Mouse (Mus musculus) kidney, postnatal 0 days (tissue): Measurements from ENCODE around the gene Vezt. TPM values are rescaled to one million over a fixed set of nuclear protein-coding genes. Genes with fewer than 3 reads are reported as not detected.

Source experiments
- ATAC-seq: fragments of 200-750 bp; cut with Nextera tagmentation; replicated peaks from 2 replicates; pipeline ENCODE4 v1.8.0; 2017; ENCODE audit warnings: low read depth, moderate number of reproducible peaks, moderate TSS enrichment, moderate library complexity; ENCODE audit not compliant: low FRiP score
- DNase-seq: peaks from one replicate; pipeline ENCODE4 v3.0.0-alpha.2; 2016; ENCODE audit warnings: low spot score
- H3K27ac ChIP-seq: fragments of 300-500 bp; sonication (generic); 2 replicates; pipeline ENCODE4 v1.5.1; 2014; ENCODE audit warnings: mild to moderate bottlenecking
- H3K27me3 ChIP-seq: fragments of 300-500 bp; sonication (generic); 2 replicates; pipeline ENCODE4 v1.6.1; 2014; ENCODE audit warnings: low read length, mixed read lengths; ENCODE audit not compliant: insufficient read depth
- H3K36me3 ChIP-seq: fragments of 300-500 bp; sonication (generic); 2 replicates; pipeline ENCODE4 v1.6.1; 2014; ENCODE audit warnings: low read length, mixed read lengths; ENCODE audit not compliant: insufficient read depth
- H3K4me1 ChIP-seq: fragments of 300-500 bp; sonication (generic); replicated peaks from 2 replicates; pipeline ENCODE4 v1.6.1; 2014; ENCODE audit warnings: antibody characterized with exemption, low read length, mixed read lengths; ENCODE audit not compliant: insufficient read depth
- H3K4me2 ChIP-seq: fragments of 300-500 bp; sonication (generic); 2 replicates; pipeline ENCODE4 v1.6.1; 2014; ENCODE audit warnings: mild to moderate bottlenecking, low read length, moderate library complexity, mixed read lengths
- H3K4me3 ChIP-seq: fragments of 300-500 bp; sonication (generic); replicated peaks from 2 replicates; pipeline ENCODE4 v1.5.1; 2014; ENCODE audit warnings: low read depth, low read length
- H3K9ac ChIP-seq: fragments of 300-500 bp; sonication (generic); 2 replicates; pipeline ENCODE4 v1.6.1; 2014; ENCODE audit warnings: low read depth, low read length
- H3K9me3 ChIP-seq: fragments of 300-500 bp; sonication (generic); replicated peaks from 2 replicates; pipeline ENCODE4 v1.6.1; 2016; ENCODE audit warnings: low read length, inconsistent platforms, mixed read lengths
- CTCF ChIP-seq: IDR thresholded peaks from 2 replicates; pipeline ENCODE4 v1.5.1; 2016; ENCODE audit warnings: antibody characterized with exemption, low read depth, mild to moderate bottlenecking, moderate library complexity
- WGBS: fragments of 180-500 bp; shearing (Covaris S2); extraction: QIAGEN DNeasy Blood & Tissue Kit; methylation state at CpG from one replicate; pipeline ENCODE4 v1.1.7; 2014; 5-methylcytosine and 5-hydroxymethylcytosine counted together
- polyA plus RNA-seq: library from polyadenylated mRNA; unstranded; fragments of >200 nt; fragmentation: Nextera tagmentation; extraction: Ambion mirVana; gene quantifications from 2 replicates; pipeline ENCODE4 v1.2.1, GENCODE M21; 2015

Gene Vezt
- polyA plus RNA-seq, 1 experiment from 2014 or later: 20.8 TPM

GRCm38 (mm10) chr10:93995100-93995499, 40.5 kb downstream of the Vezt start:
- DNase-seq: no peak
- no peak overlapping the region for H3K4me3 ChIP-seq
- peaks cover 35% of the 10 kb centered on the region for H3K36me3 ChIP-seq
- 100% methylated on average over 1 of the region's 1 CpGs for WGBS
- no peak overlapping the region for H3K27ac ChIP-seq
- H3K27me3 ChIP-seq: no peaks in the 10 kb centered on the region
- no peak overlapping the region for H3K9ac ChIP-seq
- no peaks in the 10 kb centered on the region for H3K4me1 ChIP-seq
- H3K9me3 ChIP-seq: no peaks in the 10 kb centered on the region
- TF ChIP-seq CTCF: no peak
- no peak overlapping the region for H3K4me2 ChIP-seq
- no peak for ATAC-seq

GRCm38 (mm10) chr10:93994136-93994535, 41.5 kb downstream of the Vezt start:
- Histone ChIP-seq H3K9me3 (no peaks in the 10 kb centered on the region), H3K4me3 (no peak overlapping the region), H3K27ac (no peak overlapping the region), H3K9ac (no peak overlapping the region), H3K4me1 (no peaks in the 10 kb centered on the region), H3K4me2 (no peak overlapping the region), H3K27me3 (no peaks in the 10 kb centered on the region), H3K36me3 (peaks cover 35% of the 10 kb centered on the region)
- DNase-seq (no peak), ATAC-seq (no peak)
- 94% methylated on average over 10 of the region's 10 CpGs for WGBS
- TF ChIP-seq CTCF: no peak

GRCm38 (mm10) chr10:93985357-93985756, 50.3 kb downstream of the Vezt start:
- Histone ChIP-seq H3K9ac (no peak overlapping the region), H3K4me2 (no peak overlapping the region), H3K4me3 (no peak overlapping the region), H3K9me3 (no peaks in the 10 kb centered on the region), H3K27me3 (no peaks in the 10 kb centered on the region), H3K4me1 (no peaks in the 10 kb centered on the region), H3K27ac (no peak overlapping the region), H3K36me3 (peaks cover 29% of the 10 kb centered on the region)
- no peak for TF ChIP-seq CTCF
- ATAC-seq (no peak), DNase-seq (no peak)

GRCm38 (mm10) chr10:93969306-93969705, 66.3 kb downstream of the Vezt start:
- Histone ChIP-seq H3K27me3 (no peaks in the 10 kb centered on the region), H3K4me3 (no peak overlapping the region), H3K4me2 (no peak overlapping the region), H3K4me1 (no peaks in the 10 kb centered on the region), H3K27ac (no peak overlapping the region), H3K36me3 (peaks cover 24% of the 10 kb centered on the region), H3K9me3 (no peaks in the 10 kb centered on the region), H3K9ac (no peak overlapping the region)
- WGBS: 51% methylated on average over 10 of the region's 10 CpGs
- peak; percentile 54 for DNase-seq
- ATAC-seq: no peak
- no peak for TF ChIP-seq CTCF

DNA sequence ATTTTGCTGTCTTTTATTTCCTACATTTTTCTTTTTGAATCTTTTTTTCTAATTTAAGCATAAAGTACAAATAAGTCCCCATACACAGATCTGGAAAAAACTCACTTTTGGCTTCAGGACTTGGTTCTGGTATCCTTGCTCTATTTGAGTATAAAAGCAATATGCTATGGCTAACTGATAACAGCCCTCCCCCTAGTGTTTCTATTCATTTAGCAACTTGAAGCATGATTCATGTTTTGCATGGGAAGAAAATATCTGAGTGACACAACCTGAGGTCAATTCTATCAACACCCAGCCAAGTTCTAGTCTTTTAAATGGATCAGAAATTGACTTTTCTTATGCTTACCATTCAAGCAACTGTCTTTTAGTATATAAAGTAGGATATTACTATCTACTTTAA, 68.1 kb downstream of the Vezt start:
- H3K4me2 ChIP-seq: no peak overlapping the region
- no peaks in the 10 kb centered on the region for H3K9me3 ChIP-seq
- no peaks in the 10 kb centered on the region for H3K27me3 ChIP-seq
- H3K4me3 ChIP-seq: no peak overlapping the region
- H3K27ac ChIP-seq: no peak overlapping the region
- DNase-seq (no peak), ATAC-seq (no peak)
- no peaks in the 10 kb centered on the region for H3K4me1 ChIP-seq
- TF ChIP-seq CTCF: peak; percentile 41
- H3K9ac ChIP-seq: no peak overlapping the region
- H3K36me3 ChIP-seq: 0 out of 2 replicates have a peak, but pooled peaks cover 10% of the 10 kb centered on the region

DNA sequence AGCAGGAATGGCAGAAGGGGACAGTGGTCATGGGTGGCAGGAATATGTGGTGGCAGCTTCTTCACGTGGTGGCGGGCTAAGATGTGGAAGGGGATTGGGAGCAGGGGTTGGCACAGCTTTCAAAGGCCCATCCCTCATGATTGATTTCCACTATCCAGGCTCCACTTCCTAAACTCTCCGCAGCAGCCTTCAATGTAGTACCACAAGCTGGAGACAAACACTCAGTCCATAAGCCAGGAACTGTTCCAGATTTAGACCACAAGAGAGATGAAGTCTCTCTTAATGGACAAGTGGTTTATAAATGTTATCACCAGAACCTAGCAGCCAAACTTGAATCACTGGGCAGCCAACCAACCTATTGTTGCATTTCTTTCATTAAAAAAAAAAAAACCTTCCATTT, 81.6 kb downstream of the Vezt start:
- no peak overlapping the region for H3K27ac ChIP-seq
- no peaks in the 10 kb centered on the region for H3K9me3 ChIP-seq
- ATAC-seq (no peak), DNase-seq (no peak)
- no peak for TF ChIP-seq CTCF
- no peak overlapping the region for H3K4me3 ChIP-seq
- H3K27me3 ChIP-seq: no peaks in the 10 kb centered on the region
- 74% methylated on average over 3 of the region's 3 CpGs for WGBS
- no peak overlapping the region for H3K9ac ChIP-seq
- no peak overlapping the region for H3K4me2 ChIP-seq
- H3K36me3 ChIP-seq: no peaks in the 10 kb centered on the region
- no peaks in the 10 kb centered on the region for H3K4me1 ChIP-seq

GRCm38 (mm10) chr10:93953504-93953903, 82.1 kb downstream of the Vezt start:
- Histone ChIP-seq H3K27ac (no peak overlapping the region), H3K36me3 (no peaks in the 10 kb centered on the region), H3K4me2 (no peak overlapping the region), H3K9ac (no peak overlapping the region), H3K9me3 (no peaks in the 10 kb centered on the region), H3K27me3 (no peaks in the 10 kb centered on the region), H3K4me3 (no peak overlapping the region), H3K4me1 (no peaks in the 10 kb centered on the region)
- DNase-seq: no peak
- 74% methylated on average over 7 of the region's 7 CpGs for WGBS
- no peak for TF ChIP-seq CTCF
- ATAC-seq: no peak
